Mouse (Mus musculus) B cell, adult 2 months (primary cell): ENCODE measurements around the gene Grsf1.

ENCODE experiments used
- DNase-seq, 2 experiments: peaks; one replicate each; pipeline ENCODE4 v3.0.0; 2022

Gene Grsf1

DNA sequence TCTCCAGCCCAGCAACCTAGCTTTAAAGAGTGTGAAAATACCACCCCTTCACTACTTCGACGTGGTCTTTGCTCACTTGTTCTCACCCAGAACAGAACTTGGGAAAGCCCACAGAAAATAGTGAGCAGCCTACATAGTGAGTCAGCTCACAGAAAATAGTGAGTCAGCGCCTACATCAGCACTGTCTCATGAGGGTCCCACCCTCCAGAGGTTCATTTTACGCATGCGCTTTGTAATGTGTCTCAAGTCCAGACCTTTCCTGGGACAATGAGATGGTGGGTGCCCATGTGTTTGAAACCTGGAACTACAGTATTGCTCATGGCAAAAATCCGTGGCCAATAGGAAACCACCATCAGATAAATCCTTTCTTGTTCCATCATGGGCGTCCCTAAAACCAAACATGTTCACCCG lies 12.0 kb upstream of the Grsf1 start:
- no peak for DNase-seq

DNA sequence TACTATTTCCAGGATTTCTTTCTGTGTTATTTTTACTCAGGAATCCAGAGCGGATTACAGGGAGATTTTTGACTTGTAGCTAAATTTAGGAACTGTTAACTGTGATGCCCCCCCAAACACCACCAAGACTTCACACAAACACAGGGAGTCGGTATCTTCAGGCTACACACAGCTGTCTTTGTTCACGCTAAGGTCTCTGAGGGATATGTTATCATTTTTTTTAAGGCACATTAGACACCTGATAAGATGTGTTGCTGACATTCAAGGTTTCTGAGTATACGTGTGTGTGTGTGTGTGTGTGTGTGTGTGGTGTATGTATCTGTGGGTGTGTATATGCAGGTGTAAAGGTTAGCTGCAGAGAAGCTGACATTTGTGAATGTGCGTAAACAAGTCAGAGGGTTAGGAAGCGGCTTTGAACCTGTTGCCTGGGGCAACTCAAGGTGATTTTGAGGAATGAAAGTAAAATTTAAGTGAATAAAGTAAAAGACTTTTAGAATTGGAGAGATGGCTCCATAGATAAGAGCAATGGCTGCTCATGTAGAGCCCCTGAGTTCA lies 9.9 kb upstream of the Grsf1 start:
- no peak for DNase-seq

DNA sequence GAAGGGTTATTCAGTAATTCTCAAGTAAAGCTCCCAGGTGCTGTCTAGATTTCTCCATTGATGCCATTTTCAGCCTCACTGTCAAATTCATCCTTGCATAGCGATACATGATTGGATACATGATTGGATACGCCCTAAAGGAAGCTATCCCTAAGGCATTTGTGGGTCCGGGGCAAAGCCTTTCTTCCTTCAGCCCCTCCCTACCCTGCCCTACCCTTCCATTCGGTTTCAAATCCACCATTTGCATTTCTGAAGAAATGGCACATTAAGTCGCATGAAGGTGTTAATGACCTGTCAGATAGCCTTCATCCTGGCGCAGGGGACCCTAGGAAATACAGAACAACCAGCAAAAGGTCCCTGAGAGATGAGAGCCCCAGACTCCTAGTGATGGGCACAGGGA lies 9.3 kb upstream of the Grsf1 start:
- no peak for DNase-seq

DNA sequence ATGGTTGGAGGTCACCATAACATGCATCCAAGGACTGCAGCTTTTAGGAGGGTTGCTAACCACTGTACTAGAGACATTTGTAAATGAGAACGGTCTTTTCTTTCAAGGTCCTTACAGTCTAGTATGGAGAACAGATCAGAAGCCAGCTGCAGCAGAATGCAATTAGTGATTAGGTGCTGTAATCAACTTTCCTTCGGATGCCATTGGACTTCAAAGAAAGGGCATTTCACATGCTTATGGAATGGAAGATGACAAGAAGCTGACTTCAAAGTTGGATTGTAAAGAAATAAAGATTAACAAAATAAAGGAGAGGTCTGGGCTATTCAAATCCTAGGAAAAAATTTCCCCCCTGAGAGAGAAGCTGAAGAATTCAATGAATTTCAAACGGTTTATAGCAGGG lies 8.3 kb upstream of the Grsf1 start:
- DNase-seq = no peak

DNA sequence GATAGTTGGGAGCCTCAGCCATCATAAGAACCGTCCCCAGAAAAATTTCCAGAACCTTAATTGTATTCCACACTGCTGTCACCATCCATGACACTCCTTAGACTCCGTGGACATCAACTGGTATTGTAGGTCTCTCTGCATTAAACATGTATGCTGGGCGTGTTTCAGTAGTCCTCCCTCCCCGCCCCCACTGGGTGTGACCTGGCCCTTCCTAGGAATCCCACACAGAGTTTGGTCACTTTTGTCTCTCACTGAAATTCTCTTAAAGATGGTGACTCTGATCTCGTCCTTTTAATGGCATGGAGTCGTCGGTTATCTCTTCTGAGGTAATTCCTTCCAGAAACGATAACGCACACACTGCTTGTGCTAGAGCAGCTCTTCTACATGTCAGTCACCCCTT lies 7.7 kb upstream of the Grsf1 start:
- DNase-seq = no peak

DNA sequence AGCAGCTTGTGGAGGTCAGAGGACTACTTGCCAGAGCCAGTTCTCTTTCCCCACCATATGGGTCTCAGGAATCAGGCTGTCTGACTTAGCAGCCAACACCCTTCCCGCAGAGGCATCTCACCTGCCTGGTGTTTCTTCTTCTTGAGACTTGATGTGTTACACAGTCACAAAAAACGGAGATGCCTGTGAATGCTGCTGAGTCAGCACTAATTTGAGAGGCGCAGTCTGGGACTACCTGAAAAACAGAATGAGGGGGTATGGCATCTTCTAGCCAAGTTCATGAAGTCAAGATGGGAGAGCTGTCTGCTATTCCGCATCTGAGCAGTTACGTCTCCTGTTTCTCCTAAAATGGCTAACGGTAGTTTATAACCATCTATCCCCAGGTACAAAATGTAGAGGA lies 4.6 kb upstream of the Grsf1 start:
- no peak for DNase-seq

DNA sequence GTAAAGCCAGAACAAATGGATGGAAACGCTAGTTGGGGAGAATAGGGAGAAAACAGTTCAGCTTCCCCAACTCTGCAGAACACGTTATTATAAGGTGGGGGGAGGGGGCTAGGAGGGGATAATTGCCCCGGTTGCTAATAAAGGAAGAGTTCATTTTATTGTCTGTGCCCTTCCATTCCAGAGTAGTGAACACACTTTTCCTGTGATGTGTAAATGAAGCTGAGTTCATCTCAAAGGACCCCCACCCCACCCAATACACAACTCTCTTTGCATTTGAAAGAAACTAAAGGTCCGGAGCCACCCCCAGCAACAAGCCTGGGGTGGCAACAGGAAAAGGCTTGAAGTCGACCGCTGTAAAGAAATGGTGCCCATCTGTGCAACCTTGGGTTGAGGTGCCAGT lies 3.4 kb upstream of the Grsf1 start:
- DNase-seq = no peak

DNA sequence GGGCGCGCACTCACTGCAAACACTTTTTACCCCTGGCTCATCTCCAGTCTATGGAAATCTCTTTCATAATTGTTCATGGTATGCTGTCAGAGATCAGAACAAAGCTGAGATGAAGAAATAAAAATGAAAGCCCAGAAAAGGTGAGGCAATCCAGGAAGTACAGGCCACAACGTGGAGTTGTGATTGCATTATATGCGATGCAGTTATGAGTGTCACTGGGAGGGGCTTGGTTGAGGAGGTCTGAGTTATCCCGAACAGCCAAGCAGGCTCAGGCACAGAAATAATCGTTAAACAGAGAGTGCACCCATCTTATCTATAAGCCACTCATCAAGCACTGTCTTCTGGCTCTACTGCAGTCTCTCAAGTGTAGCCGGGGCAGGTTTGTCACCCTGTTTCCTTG lies 3.0 kb upstream of the Grsf1 start:
- no peak for DNase-seq

DNA sequence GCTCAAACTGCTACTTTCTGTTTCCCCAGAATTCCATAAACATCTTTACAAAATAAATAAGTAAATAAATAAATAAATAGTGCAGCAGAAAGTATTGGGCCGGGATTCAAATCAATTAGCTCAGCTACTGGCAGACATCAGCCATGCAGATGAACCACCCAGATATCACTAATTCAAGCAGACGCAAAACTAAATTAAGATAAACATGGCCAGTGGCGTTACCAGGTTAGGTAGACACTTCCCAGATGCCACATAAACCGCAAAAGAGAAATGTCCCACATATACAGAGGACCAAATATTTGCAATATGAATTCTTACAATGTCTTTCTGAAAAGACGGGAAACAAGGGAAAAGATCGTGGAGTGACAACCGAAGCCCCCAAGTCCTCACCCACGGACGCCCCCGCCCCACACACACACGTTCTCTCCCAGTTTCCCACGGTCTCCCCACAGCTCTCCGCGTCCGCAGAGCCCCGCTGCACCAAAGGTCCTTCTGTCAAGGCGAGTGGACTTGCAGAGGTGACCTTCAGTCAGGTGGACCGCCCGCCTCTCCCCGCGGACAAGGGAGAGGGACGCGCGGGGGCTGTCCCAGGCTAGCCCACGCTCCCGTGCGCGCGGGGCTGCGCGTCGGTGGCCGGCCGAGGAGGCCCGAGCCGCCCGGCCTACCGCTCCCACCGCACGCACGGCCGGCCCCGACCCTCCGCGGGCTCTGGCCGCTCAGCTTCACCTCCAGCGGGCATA lies 1.1 kb downstream of the Grsf1 start:
- no peak for DNase-seq

DNA sequence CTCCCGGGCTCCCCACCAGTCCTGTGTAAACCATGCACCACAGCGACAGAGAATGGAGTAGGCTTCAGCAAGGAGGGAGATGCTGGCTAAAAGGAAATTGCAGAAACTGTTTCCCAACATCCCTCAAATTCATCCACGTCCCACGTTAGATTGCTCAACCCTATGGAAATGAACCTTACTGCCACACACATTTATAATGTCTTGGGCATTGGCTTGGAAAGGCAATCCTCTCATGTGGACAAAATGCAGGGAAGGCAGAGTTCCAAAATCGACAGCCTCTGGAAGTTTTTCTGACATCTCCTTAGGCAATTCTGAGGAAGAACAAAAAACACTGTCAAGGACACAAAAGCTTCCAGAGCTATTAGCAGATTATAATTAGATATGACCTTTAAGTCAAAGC lies 12.1 kb downstream of the Grsf1 start:
- no peak for DNase-seq

DNA sequence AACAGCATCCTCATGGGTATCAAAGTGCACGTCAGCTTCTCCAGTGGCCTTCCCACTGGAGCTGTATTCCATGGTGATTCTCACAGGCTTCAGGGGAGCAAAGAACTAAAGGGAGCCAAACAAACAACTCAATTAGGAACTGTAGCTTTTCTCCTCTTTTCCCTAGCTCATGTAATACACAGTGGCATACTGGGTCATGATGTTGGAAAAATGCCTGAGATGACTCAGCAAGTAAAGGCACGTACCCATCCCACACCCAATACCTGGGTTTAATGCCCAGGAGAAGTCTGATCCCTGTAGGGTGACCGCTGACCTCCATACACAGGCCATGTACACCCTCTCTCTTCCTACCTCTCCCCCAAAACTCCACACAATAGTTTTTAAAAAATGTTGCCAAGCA lies 12.8 kb downstream of the Grsf1 start:
- DNase-seq = no peak

DNA sequence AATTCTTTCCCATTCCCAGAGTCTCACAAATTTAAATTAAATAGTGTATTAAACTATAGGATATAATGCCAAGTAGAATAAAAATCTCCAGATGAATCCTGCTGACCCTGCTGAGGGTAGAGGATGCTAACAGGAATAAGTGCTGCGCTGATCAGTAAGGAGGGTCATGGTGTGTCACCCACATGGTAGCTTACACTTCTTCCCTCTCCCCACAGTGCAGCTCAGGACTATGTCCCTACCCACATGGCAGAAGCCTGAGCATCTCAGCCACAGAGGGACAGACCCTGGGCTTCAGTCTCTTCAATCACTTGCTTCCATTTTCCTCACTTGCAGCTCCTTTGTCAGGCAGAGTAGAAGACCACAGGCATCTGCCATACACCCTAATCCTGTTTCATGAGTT lies 18.1 kb downstream of the Grsf1 start:
- no peak for DNase-seq

DNA sequence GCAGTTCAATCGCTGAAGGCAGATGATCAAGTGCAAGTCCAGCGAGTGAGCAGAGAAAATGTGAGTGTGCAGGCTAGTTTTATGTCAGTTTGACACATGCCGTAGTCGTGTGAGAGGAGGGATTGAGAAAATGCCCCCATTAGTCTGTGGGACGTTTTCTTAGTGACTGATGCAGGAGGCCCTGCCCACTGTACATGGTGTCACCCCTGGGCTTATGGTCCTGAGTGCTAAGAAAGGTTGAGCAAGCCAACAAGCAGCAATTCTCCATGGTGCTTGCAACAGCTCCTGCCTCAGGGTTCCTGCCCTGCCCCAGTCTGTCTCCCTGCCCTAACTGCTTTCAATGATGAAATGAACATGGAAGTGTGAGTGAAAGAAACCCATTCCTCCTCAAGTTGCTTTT lies 23.4 kb downstream of the Grsf1 start:
- no peak for DNase-seq

DNA sequence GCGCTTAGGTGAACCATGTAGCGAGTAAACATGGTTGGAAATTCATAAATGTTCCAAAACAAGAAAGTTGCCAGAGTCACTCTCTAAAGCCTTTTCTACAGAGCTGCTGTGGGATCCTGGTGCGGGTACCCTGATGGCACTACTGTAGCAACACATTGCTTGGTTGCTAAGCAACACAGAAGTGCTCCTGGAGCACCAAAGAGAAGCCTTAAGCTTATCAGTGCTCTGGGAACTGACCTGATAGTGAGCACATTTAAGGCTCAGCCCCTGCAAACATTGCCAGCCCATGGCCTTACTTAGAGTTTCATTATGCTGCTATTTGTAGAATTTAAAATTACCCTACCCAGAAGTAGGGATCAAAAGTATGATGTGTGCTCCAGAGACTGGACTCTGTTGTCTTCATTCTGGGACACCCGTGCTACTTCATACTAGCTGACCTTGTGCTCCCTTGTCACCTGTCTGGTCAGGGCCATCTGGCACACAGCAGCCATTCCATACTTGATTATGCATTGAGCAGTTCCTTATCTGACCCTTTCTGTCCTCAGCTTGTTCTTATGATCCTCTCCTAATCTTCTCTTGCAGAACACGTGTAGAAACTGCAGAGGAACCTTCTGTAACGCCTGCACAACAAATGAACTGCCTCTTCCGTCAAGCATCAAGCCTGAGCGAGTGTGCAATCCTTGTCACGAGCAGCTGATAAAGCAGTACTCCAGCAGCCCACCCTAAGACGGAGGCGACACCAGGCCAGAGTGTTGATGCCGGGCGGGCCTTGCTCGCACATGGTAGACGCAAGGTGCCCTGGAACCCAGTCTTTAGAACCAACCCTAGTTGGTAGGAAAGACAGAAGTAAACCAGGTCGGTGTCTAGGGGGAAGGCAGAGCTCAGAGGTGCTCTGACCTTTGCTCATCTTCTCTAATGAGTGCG lies 26.5 kb downstream of the Grsf1 start:
- DNase-seq = no peak

DNA sequence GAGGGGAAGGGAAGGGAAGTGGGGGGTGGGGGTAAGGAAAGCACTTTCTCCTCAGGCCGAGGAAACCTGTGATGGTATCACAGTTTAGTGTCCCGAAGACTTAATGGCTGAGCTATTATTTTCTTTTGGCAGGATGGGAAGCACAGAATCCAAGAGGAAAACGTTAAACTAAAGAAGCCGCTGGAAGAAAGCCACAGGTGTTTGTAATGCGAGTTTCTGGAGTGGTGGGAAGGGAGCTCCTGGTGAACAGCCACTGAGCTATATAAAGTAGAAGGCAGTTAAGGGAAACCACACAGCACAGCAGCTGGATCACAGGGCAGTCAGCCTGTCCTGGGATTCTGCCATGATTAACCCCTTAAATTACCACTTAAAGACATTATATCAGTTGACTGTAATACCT lies 30.6 kb downstream of the Grsf1 start:
- no peak for DNase-seq

DNA sequence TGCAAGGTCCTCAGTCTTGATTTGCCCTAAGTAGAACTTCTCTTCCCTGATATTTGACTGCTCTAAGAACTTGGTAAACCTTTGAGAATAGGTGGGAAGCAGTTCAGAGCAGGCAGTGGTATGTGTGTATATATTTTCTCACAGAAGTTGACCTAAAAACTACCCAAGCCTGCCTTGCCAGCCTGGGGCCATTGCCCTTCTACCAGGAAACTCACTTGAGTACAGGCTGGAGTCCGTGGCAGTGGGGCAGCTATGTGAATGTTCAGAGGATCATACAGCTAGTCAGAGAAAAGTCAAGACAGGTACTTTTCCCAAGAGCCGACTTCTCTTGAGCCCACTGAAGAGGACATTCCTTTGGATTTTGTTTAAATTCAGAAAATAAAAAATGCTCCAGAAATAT lies 31.1 kb downstream of the Grsf1 start:
- no peak for DNase-seq

DNA sequence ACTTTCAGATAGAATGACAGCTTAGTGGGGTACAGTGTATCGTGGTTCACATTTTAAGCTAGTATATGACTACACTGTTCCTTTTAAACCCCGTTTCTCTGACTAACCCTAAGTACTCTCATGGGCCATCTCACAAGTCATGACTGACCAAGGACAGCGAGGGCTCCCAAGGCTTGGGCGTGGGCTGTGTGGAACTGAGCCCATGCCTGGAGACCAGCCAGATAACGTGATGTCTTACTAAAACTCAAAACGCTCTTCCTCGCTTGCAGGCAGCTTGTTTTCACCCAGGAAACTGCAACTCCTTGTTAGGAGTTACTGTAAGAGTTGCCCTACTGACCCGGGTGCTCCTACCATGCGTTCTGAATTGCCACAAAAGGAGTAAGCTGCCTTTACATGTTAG lies 32.5 kb downstream of the Grsf1 start:
- no peak for DNase-seq

DNA sequence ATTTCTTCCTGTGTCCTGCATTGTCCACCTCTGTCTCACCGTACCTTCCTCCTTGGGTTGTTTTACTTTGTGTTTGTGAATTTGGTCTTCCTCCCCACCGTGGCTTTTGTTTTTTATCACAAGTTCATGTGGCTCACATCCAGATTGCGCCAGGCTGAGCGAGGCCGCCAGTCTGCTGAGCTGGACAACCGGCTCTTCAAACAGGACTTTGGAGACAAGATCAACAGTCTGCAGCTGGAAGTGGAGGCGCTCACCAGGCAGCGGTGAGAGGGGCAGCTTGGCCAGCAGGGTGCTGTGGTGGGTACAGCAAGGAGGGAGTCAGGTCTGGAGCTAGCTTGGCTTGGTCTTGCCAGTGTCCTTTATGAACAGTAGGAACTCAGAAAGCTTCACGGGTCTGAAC lies 33.2 kb downstream of the Grsf1 start:
- no peak for DNase-seq

DNA sequence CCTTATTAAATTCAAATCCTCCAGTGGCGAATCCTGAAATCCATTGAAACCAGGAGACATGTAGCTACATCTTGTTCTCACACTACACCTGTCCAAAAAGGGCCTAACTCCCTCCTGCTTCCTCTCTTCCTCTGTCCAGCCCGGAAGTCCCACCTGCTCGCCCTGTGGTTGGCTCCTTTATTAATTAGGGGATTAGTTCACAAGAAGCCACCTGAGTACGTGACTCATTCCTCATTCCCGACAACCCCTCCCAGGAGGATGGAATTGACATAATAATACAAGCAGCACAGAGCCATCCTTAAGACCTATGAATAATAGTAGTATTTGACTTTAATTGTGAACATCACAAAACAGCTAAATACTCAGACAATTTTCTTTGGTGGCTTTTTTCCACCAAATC lies 41.9 kb downstream of the Grsf1 start:
- DNase-seq = no peak

DNA sequence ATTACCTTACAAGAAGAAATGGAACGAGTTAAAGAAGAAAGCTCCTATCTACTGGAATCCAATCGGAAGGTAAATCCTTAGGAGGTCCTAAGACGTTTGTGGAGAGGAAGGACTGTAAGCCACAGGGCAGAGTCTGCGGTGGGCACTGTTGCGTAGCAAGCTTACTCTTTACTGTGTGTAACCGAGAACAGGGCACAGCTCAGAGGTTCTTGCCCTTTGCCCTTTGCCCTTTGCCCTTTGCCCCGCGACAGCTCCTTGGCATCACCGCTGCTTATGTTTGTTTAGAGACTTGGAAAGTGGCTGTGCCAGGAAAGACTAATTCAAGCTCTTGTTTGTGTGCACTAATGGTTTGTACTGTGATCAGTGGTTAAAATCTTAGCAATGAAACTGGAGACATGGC lies 43.5 kb downstream of the Grsf1 start:
- DNase-seq = no peak

DNA sequence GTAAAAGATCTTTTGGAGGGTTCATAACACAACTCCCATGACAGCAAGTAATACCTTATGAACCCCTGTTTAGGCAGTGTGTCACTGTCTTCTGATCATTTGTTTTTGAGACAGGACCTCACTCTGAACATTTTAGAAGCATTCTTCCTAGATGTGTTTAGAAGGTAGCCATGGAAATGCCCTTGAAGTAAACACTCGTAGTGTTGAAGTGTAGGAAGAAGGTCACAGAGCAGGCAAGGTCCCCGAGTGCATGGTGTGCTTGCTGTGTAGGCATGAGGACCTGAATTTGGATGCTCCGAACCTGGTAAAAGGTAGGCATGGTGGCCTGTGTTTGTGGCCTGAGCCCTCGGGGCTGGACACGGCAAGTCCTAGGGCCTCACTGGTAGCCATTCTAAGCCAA lies 44.4 kb downstream of the Grsf1 start:
- no peak for DNase-seq

DNA sequence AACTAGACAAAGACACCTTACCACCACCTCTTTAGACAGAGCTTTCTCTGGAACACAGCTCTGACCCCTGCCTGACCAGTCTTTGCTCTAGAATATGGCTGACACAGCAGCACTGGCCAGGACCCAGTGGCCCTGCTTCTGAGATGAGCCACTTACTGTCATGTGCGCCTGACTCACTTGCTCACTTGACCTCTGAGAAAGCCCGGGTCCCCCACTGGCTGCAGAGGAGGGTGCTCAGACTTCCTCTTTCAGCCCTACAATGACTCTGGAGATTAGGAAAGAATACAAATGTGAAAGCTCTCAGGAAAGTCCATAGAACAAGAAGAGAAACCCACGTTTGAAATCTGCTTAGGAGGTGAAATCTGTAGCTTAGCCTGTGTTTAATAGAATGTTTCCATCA lies 45.1 kb downstream of the Grsf1 start:
- no peak for DNase-seq

DNA sequence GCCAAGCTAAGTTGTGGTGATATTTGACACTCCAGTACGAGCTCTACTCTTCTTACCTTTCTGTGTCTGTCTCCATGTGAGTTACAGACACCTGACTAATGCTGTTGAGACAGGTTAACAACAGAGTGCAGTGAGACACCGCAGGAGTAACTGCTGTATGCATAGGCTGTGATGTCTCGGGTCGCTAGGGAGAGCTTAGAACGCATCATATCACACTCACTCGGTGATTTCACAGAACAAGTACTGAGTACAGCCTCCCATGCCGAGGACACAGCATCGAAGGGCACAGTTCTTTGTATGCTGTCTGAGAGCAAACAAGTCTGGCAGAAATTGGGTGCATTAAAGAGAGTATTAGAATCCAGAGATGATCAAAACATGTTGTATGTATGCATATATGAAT lies 46.0 kb downstream of the Grsf1 start:
- DNase-seq = no peak

DNA sequence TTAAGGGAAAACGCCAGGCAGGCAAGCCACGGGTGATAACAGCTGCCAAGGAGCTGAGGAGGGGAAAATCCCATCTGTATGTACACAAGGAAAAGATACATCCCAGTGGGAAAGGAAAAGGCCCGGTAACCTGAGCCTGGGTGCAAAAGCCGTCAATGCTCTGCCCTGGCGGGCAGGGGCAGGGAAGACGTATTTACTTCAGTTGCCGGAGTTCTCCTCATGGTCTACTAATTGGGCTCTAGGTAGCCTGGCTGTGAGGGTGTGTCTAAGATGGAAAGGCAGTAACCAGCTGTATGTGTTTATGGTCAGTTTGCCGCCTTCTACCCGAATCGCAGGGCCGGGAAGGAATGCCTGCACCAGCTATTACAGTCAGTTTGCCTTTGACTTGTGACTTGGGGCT lies 46.8 kb downstream of the Grsf1 start:
- DNase-seq = no peak
